Mouse (Mus musculus) neural tube, embryonic 13.5 days (tissue): ENCODE measurements around the gene Stag2. TPM values are rescaled to one million over a fixed set of nuclear protein-coding genes. Genes with fewer than 3 reads are reported as not detected.
A peak's percentile ranks its signal among the peaks of the same experiment; 100 is the strongest.

Experiments used
- ATAC-seq: fragments of 200-750 bp; cut with Nextera tagmentation; 2 replicates; pipeline ENCODE4 v1.8.0; 2017; ENCODE audit warnings: low read depth, mild to moderate bottlenecking, moderate TSS enrichment, moderate library complexity
- H3K27ac ChIP-seq: fragments of 300-500 bp; sonication (generic); replicated peaks from 2 replicates; pipeline ENCODE4 v1.5.1; 2015; ENCODE audit warnings: moderate library complexity, mild to moderate bottlenecking, inconsistent platforms
- H3K27me3 ChIP-seq: fragments of 300-500 bp; sonication (generic); 2 replicates; pipeline ENCODE4 v1.6.1; 2015; ENCODE audit warnings: mild to moderate bottlenecking, inconsistent platforms
- H3K36me3 ChIP-seq: fragments of 300-500 bp; sonication (generic); 2 replicates; pipeline ENCODE4 v1.6.1; 2015; ENCODE audit warnings: mild to moderate bottlenecking, inconsistent platforms
- H3K4me1 ChIP-seq: fragments of 300-500 bp; sonication (generic); replicated peaks from 2 replicates; pipeline ENCODE4 v1.6.1; 2015; ENCODE audit warnings: inconsistent platforms
- H3K4me2 ChIP-seq: fragments of 300-500 bp; sonication (generic); 2 replicates; pipeline ENCODE4 v1.6.1; 2015; ENCODE audit warnings: inconsistent platforms, mild to moderate bottlenecking, moderate library complexity
- H3K4me3 ChIP-seq: fragments of 300-500 bp; sonication (generic); 2 replicates; pipeline ENCODE4 v1.5.1; 2015; ENCODE audit warnings: mild to moderate bottlenecking, inconsistent platforms
- H3K9ac ChIP-seq: fragments of 300-500 bp; sonication (generic); 2 replicates; pipeline ENCODE4 v1.6.1; 2015; ENCODE audit warnings: moderate library complexity, mild to moderate bottlenecking, inconsistent platforms
- H3K9me3 ChIP-seq: fragments of 300-500 bp; sonication (generic); 2 replicates; pipeline ENCODE4 v1.6.1; 2016; ENCODE audit warnings: inconsistent platforms
- WGBS: fragments of 180-500 bp; shearing (Covaris S2); methylation state at CpG from one replicate; pipeline ENCODE4 v1.1.7; 2015; 5-methylcytosine and 5-hydroxymethylcytosine counted together
- polyA plus RNA-seq: library from polyadenylated mRNA; unstranded; fragments of >200 nt; fragmentation: Nextera tagmentation; extraction: Ambion mirVana; gene quantifications from 2 replicates; pipeline ENCODE4 v1.2.1, GENCODE M21; 2015

The Stag2 gene
- polyA plus RNA-seq, 1 experiment from 2014 or later: 20.5 TPM

GRCm38 (mm10) chrX:42151024-42151754 is 2.1 kb downstream of the Stag2 start:
- Histone ChIP-seq H3K4me3 (peak overlapping the region; percentile 59), H3K9ac (peak overlapping the region; percentile 70), H3K36me3 (no peaks in the 10 kb centered on the region), H3K4me1 (peaks cover 8% of the 10 kb centered on the region; the same call in 1 of the 2 replicates), H3K27ac (peak overlapping the region; percentile 89), H3K4me2 (peak overlapping the region; percentile 58), H3K27me3 (no peaks in the 10 kb centered on the region), H3K9me3 (no peaks in the 10 kb centered on the region)
- no peak for ATAC-seq
- WGBS: 14% methylated on average over 25 of the region's 25 CpGs

GRCm38 (mm10) chrX:42151903-42152369 is 2.8 kb downstream of the Stag2 start:
- Histone ChIP-seq H3K36me3 (no peaks in the 10 kb centered on the region), H3K9me3 (no peaks in the 10 kb centered on the region), H3K9ac (peak overlapping the region; percentile 70), H3K27me3 (no peaks in the 10 kb centered on the region), H3K4me3 (peak overlapping the region; percentile 59), H3K27ac (peak overlapping the region; percentile 89), H3K4me1 (peaks cover 8% of the 10 kb centered on the region; the same call in 1 of the 2 replicates), H3K4me2 (peak overlapping the region; percentile 58)
- WGBS: 23% methylated on average over 17 of the region's 17 CpGs
- peak; percentile 27; the same call in 1 of the 2 replicates for ATAC-seq

- 33% methylated on average over 4 of the region's 4 CpGs for WGBS
- peak overlapping the region; percentile 58 for H3K4me2 ChIP-seq
- H3K9ac ChIP-seq: 0 out of 2 replicates have a peak overlapping the region, but pooled peaks have one; percentile 47
- no peaks in the 10 kb centered on the region for H3K27me3 ChIP-seq
- H3K27ac ChIP-seq: no peak overlapping the region
- no peak for ATAC-seq
- peaks cover 8% of the 10 kb centered on the region; the same call in 1 of the 2 replicates for H3K4me1 ChIP-seq
- no peaks in the 10 kb centered on the region for H3K9me3 ChIP-seq
- no peaks in the 10 kb centered on the region for H3K36me3 ChIP-seq
- peak overlapping the region; percentile 59 for H3K4me3 ChIP-seq
Measured at GRCm38 (mm10) chrX:42153056-42153455, 3.9 kb downstream of the Stag2 start.

GRCm38 (mm10) chrX:42165455-42165854 is 16.3 kb downstream of the Stag2 start:
- Histone ChIP-seq H3K27me3 (no peaks in the 10 kb centered on the region), H3K4me2 (no peak overlapping the region), H3K9ac (no peak overlapping the region), H3K9me3 (no peaks in the 10 kb centered on the region), H3K36me3 (no peaks in the 10 kb centered on the region), H3K4me3 (no peak overlapping the region), H3K4me1 (no peaks in the 10 kb centered on the region), H3K27ac (no peak overlapping the region)
- 92% methylated on average over 1 of the region's 1 CpGs for WGBS
- no peak for ATAC-seq

- ATAC-seq: no peak
- H3K4me3 ChIP-seq: no peak overlapping the region
- H3K36me3 ChIP-seq: no peaks in the 10 kb centered on the region
- WGBS: 94% methylated on average over 5 of the region's 5 CpGs
- H3K4me2 ChIP-seq: no peak overlapping the region
- no peaks in the 10 kb centered on the region for H3K27me3 ChIP-seq
- no peak overlapping the region for H3K27ac ChIP-seq
- H3K9me3 ChIP-seq: no peaks in the 10 kb centered on the region
- no peaks in the 10 kb centered on the region for H3K4me1 ChIP-seq
- H3K9ac ChIP-seq: no peak overlapping the region
Measured at GRCm38 (mm10) chrX:42170811-42171210, 21.7 kb downstream of the Stag2 start.

GRCm38 (mm10) chrX:42187590-42187989 is 38.5 kb downstream of the Stag2 start:
- Histone ChIP-seq H3K4me1 (no peaks in the 10 kb centered on the region), H3K4me3 (no peak overlapping the region), H3K36me3 (no peaks in the 10 kb centered on the region), H3K4me2 (no peak overlapping the region), H3K9ac (no peak overlapping the region), H3K27me3 (no peaks in the 10 kb centered on the region), H3K9me3 (no peaks in the 10 kb centered on the region), H3K27ac (no peak overlapping the region)
- 84% methylated on average over 3 of the region's 3 CpGs for WGBS
- ATAC-seq: no peak

GRCm38 (mm10) chrX:42188825-42189426 is 39.8 kb downstream of the Stag2 start:
- Histone ChIP-seq H3K4me1 (no peaks in the 10 kb centered on the region), H3K27me3 (no peaks in the 10 kb centered on the region), H3K9ac (no peak overlapping the region), H3K4me3 (no peak overlapping the region), H3K36me3 (no peaks in the 10 kb centered on the region), H3K4me2 (no peak overlapping the region), H3K9me3 (no peaks in the 10 kb centered on the region), H3K27ac (no peak overlapping the region)
- 89% methylated on average over 2 of the region's 2 CpGs for WGBS
- no peak for ATAC-seq

- 88% methylated on average over 3 of the region's 3 CpGs for WGBS
- Histone ChIP-seq H3K27ac (no peak overlapping the region), H3K9ac (no peak overlapping the region), H3K4me3 (no peak overlapping the region), H3K4me2 (no peak overlapping the region), H3K4me1 (no peaks in the 10 kb centered on the region), H3K27me3 (no peaks in the 10 kb centered on the region), H3K36me3 (no peaks in the 10 kb centered on the region), H3K9me3 (no peaks in the 10 kb centered on the region)
- no peak for ATAC-seq
Measured at GRCm38 (mm10) chrX:42194608-42195007, 45.5 kb downstream of the Stag2 start.

- Histone ChIP-seq H3K9ac (no peak overlapping the region), H3K4me2 (no peak overlapping the region), H3K4me3 (no peak overlapping the region), H3K27me3 (no peaks in the 10 kb centered on the region), H3K27ac (no peak overlapping the region), H3K36me3 (no peaks in the 10 kb centered on the region), H3K4me1 (no peaks in the 10 kb centered on the region), H3K9me3 (no peaks in the 10 kb centered on the region)
- WGBS: 93% methylated on average over 4 of the region's 4 CpGs
- no peak for ATAC-seq
Measured at GRCm38 (mm10) chrX:42202482-42202881, 53.4 kb downstream of the Stag2 start.

GRCm38 (mm10) chrX:42215742-42216141 is 66.6 kb downstream of the Stag2 start:
- H3K9me3 ChIP-seq: no peaks in the 10 kb centered on the region
- no peak for ATAC-seq
- H3K27me3 ChIP-seq: no peaks in the 10 kb centered on the region
- H3K27ac ChIP-seq: no peak overlapping the region
- H3K4me2 ChIP-seq: no peak overlapping the region
- H3K4me1 ChIP-seq: no peaks in the 10 kb centered on the region
- 84% methylated on average over 1 of the region's 1 CpGs for WGBS
- H3K4me3 ChIP-seq: no peak overlapping the region
- H3K36me3 ChIP-seq: peaks cover 3% of the 10 kb centered on the region; the same call in 1 of the 2 replicates
- no peak overlapping the region for H3K9ac ChIP-seq

- H3K27me3 ChIP-seq: no peaks in the 10 kb centered on the region
- no peak for ATAC-seq
- H3K27ac ChIP-seq: no peak overlapping the region
- H3K4me2 ChIP-seq: no peak overlapping the region
- WGBS: 94% methylated on average over 10 of the region's 10 CpGs
- H3K4me1 ChIP-seq: no peaks in the 10 kb centered on the region
- no peak overlapping the region for H3K9ac ChIP-seq
- H3K4me3 ChIP-seq: no peak overlapping the region
- H3K36me3 ChIP-seq: 0 out of 2 replicates have a peak, but pooled peaks cover 2% of the 10 kb centered on the region
- no peaks in the 10 kb centered on the region for H3K9me3 ChIP-seq
Measured at GRCm38 (mm10) chrX:42250342-42250741, 101.2 kb downstream of the Stag2 start.

GRCm38 (mm10) chrX:42272713-42273112 is 123.6 kb downstream of the Stag2 start:
- H3K27ac ChIP-seq: no peak overlapping the region
- no peaks in the 10 kb centered on the region for H3K36me3 ChIP-seq
- H3K4me2 ChIP-seq: no peak overlapping the region
- no peak overlapping the region for H3K4me3 ChIP-seq
- ATAC-seq: no peak
- no peaks in the 10 kb centered on the region for H3K9me3 ChIP-seq
- H3K9ac ChIP-seq: no peak overlapping the region
- H3K27me3 ChIP-seq: no peaks in the 10 kb centered on the region
- no peaks in the 10 kb centered on the region for H3K4me1 ChIP-seq
